Mouse (Mus musculus): ENCODE measurements around the gene Gm27021. TPM values are rescaled to one million over a fixed set of nuclear protein-coding genes. Genes with fewer than 3 reads are reported as not detected.

Gm27021 gene
- total and polyA plus RNA-seq, 3 experiments, result 0.21 to 0.54 TPM; not detected in 1

GRCm38 (mm10) chr8:120581811-120582210 lies 86.1 kb downstream of the Gm27021 start:
- no peak for DNase-seq (ENCODE audit: low read depth, low spot score)
- Histone ChIP-seq H3K4me3 (ENCODE audit: control insufficient read depth in 1 of 2, insufficient read depth in 1 of 2, low read depth in 2 of 2, low read length in 2 of 2) (no peak overlapping the region), H3K27ac (ENCODE audit: control insufficient read depth, low read depth, low read length) (no peak overlapping the region), H3K9ac (ENCODE audit: control insufficient read depth, low read depth, low read length, poor library complexity, severe bottlenecking) (no peak overlapping the region), H3K4me1 (ENCODE audit: control insufficient read depth in 1 of 2, insufficient read depth in 2 of 2, low read length in 2 of 2) (no peaks in the 10 kb centered on the region), H3K36me3 (ENCODE audit: control insufficient read depth in 1 of 2, insufficient read depth in 2 of 2, low read length in 2 of 2) (peaks cover 0 to 9% of the 10 kb centered on the region in 2 experiments; a peak in 2 of 4 replicates), H3K9me3 (replicated peaks; ENCODE audit: insufficient read depth, low read length) (no peaks in the 10 kb centered on the region), H3K79me2 (ENCODE audit: control insufficient read depth, insufficient read depth, low read length, poor library complexity) (peaks cover 2% of the 10 kb centered on the region; the same call in 1 of the 2 replicates), H3K27me3 (ENCODE audit: control insufficient read depth in 1 of 2, insufficient read depth in 2 of 2, low read length in 2 of 2) (no peaks in the 10 kb centered on the region)
- TF ChIP-seq POLR2AphosphoS5 (IDR thresholded peaks at IDR 0.05; ENCODE audit: borderline replicate concordance, low read depth, low read length) (0 out of 2 replicates have a peak, but pooled peaks have one; percentile 28), UBTF (IDR thresholded peaks at IDR 0.05; ENCODE audit: borderline replicate concordance, insufficient read depth, low read depth, low read length) (no peak)

- Histone ChIP-seq H3K9ac (ENCODE audit: control insufficient read depth, low read depth, low read length, poor library complexity, severe bottlenecking) (no peak overlapping the region), H3K79me2 (ENCODE audit: control insufficient read depth, insufficient read depth, low read length, poor library complexity) (no peaks in the 10 kb centered on the region), H3K27ac (ENCODE audit: control insufficient read depth, low read depth, low read length) (no peak overlapping the region), H3K4me1 (ENCODE audit: control insufficient read depth in 1 of 2, insufficient read depth in 2 of 2, low read length in 2 of 2) (no peaks in the 10 kb centered on the region), H3K4me3 (ENCODE audit: control insufficient read depth in 1 of 2, insufficient read depth in 1 of 2, low read depth in 2 of 2, low read length in 2 of 2) (no peak overlapping the region), H3K27me3 (ENCODE audit: control insufficient read depth in 1 of 2, insufficient read depth in 2 of 2, low read length in 2 of 2) (no peaks in the 10 kb centered on the region), H3K36me3 (ENCODE audit: control insufficient read depth in 1 of 2, insufficient read depth in 2 of 2, low read length in 2 of 2) (peaks cover 0 to 10% of the 10 kb centered on the region in 2 experiments; a peak in 2 of 4 replicates), H3K9me3 (replicated peaks; ENCODE audit: insufficient read depth, low read length) (no peaks in the 10 kb centered on the region)
- DNase-seq (ENCODE audit: low read depth, low spot score), result no peak
- TF ChIP-seq E2F4 (IDR thresholded peaks at IDR 0.05; ENCODE audit: borderline replicate concordance, low read depth, low read length) (no peak), HCFC1 (IDR thresholded peaks at IDR 0.05; ENCODE audit: low read depth, low read length) (no peak), MAX (IDR thresholded peaks at IDR 0.05; ENCODE audit: low read length) (no peak), MXI1 (IDR thresholded peaks at IDR 0.05; ENCODE audit: low read depth, low read length) (no peak), ZC3H11A (IDR thresholded peaks at IDR 0.05; ENCODE audit: low read depth, low read length) (no peak), TBP (IDR thresholded peaks at IDR 0.05; ENCODE audit: low read depth, low read length) (no peak), ZMIZ1 (IDR thresholded peaks at IDR 0.05; ENCODE audit: low read depth, low read length) (no peak), CHD2 (IDR thresholded peaks at IDR 0.05; ENCODE audit: low read length) (no peak)
Observed at GRCm38 (mm10) chr8:120581329-120581728, 86.5 kb downstream of the Gm27021 start.

- H3K27me3 ChIP-seq (ENCODE audit: control insufficient read depth in 1 of 2, insufficient read depth in 2 of 2, low read length in 2 of 2), result no peaks in the 10 kb centered on the region
- no peaks in the 10 kb centered on the region for H3K4me1 ChIP-seq (ENCODE audit: control insufficient read depth in 1 of 2, insufficient read depth in 2 of 2, low read length in 2 of 2)
- H3K36me3 ChIP-seq (ENCODE audit: control insufficient read depth in 1 of 2, insufficient read depth in 2 of 2, low read length in 2 of 2), result peaks cover 0 to 10% of the 10 kb centered on the region in 2 experiments; a peak in 2 of 4 replicates
- TF ChIP-seq TAL1 (IDR thresholded peaks at IDR 0.05; ENCODE audit: low read length), result no peak
- TF ChIP-seq POLR2AphosphoS5 (IDR thresholded peaks at IDR 0.05; ENCODE audit: borderline replicate concordance, low read depth, low read length), result 0 out of 2 replicates have a peak, but pooled peaks have one; percentile 71
- TF ChIP-seq ELF1 (IDR thresholded peaks at IDR 0.05; ENCODE audit: low read depth, low read length), result no peak
- no peak for TF ChIP-seq BHLHE40 (IDR thresholded peaks at IDR 0.05; ENCODE audit: borderline replicate concordance, low read depth, low read length)
- TF ChIP-seq USF2 (IDR thresholded peaks at IDR 0.05; ENCODE audit: borderline replicate concordance in 1 of 2, insufficient read depth in 1 of 2, low read depth in 1 of 2, low read length in 2 of 2), result no peak
- peak; percentile 19; the same call in 1 of the 2 replicates for TF ChIP-seq ZMIZ1 (IDR thresholded peaks at IDR 0.05; ENCODE audit: low read depth, low read length)
- peak; percentile 88 for TF ChIP-seq POLR2AphosphoS2 (IDR thresholded peaks at IDR 0.05; ENCODE audit: low read length)
- peak in 1 of 2 experiments; percentile 45; a peak in 1 of 4 replicates for TF ChIP-seq POLR2A (IDR thresholded peaks at IDR 0.05; ENCODE audit: control insufficient read depth in 1 of 2, insufficient read depth in 1 of 2, low read depth in 1 of 2, low read length in 2 of 2, poor library complexity in 1 of 2)
- TF ChIP-seq ETS1 (IDR thresholded peaks at IDR 0.05; ENCODE audit: low read depth, low read length), result no peak
- H3K79me2 ChIP-seq (ENCODE audit: control insufficient read depth, insufficient read depth, low read length, poor library complexity), result no peaks in the 10 kb centered on the region
- no peak overlapping the region for H3K4me3 ChIP-seq (ENCODE audit: control insufficient read depth in 1 of 2, insufficient read depth in 1 of 2, low read depth in 2 of 2, low read length in 2 of 2)
- DNase-seq (ENCODE audit: low read depth, low spot score), result no peak
- H3K9ac ChIP-seq (ENCODE audit: control insufficient read depth, low read depth, low read length, poor library complexity, severe bottlenecking), result no peak overlapping the region
- no peak overlapping the region for H3K27ac ChIP-seq (ENCODE audit: control insufficient read depth, low read depth, low read length)
- no peaks in the 10 kb centered on the region for H3K9me3 ChIP-seq (replicated peaks; ENCODE audit: insufficient read depth, low read length)
Observed at GRCm38 (mm10) chr8:120580336-120581000, 87.4 kb downstream of the Gm27021 start.

Data from MEL (cell line).